Mouse (Mus musculus): ENCODE results near the gene Gabarapl1.

GRCm38 (mm10) chr6:129517752-129518408, 15.1 kb upstream of the Gabarapl1 start:
- TF ChIP-seq CTCF (IDR thresholded peaks at IDR 0.05; ENCODE audit: control insufficient read depth, insufficient read depth, insufficient read length) (no peak), USF1 (IDR thresholded peaks at IDR 0.05; ENCODE audit: low read depth) (no peak), MYOD1 (IDR thresholded peaks at IDR 0.05; ENCODE audit: control insufficient read depth, insufficient read length, low read depth) (no peak)
